Mouse (Mus musculus): ENCODE measurements around the gene Sdhaf2.

DNA sequence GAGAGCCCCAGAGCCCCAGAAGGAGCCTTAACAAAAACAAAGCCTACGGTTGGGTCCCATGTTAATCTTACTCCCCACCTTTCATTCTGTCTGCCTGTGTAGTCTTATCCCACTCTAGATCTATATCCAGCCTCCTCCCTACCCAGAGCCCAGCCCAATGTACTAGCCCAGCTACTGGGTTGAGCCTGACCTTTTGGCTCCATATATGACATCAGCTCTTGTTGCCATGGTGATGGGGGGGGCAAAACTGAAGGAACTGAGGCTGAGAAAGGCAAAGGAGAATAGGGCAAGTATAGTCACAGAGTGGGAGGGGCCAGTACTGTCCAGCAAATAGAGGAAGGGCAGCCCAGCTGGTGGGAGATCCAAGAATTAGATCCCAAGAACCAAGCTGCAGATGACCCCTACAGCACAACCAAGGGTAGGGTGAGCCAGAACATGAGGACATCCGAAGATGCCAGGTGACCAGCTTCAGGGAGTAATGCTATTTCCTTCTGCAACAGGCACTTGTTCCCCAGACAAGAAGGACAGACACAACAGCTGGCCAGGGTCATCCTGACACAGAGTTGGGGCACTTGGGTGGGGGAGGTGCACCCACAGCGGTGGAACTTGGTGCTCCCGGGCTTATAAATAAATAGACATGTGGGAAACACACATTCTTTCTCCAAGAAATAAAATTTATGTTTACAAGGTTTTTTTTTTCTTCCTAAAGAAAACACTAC is 71.1 kb downstream of the Sdhaf2 start:
- no peak for TF ChIP-seq CTCF (IDR thresholded peaks at IDR 0.05; ENCODE audit: borderline replicate concordance, extremely low read depth, insufficient read depth, insufficient read length)
- TF ChIP-seq POLR2A (IDR thresholded peaks at IDR 0.05; ENCODE audit: borderline replicate concordance, extremely low read depth, insufficient read depth, insufficient read length, poor library complexity, severe bottlenecking), result no peak
